Mouse (Mus musculus): ENCODE data around the gene Kank2.

GRCm38 (mm10) chr9:21792644-21793043 lies 5.9 kb downstream of the Kank2 start:
- TF ChIP-seq CTCF (IDR thresholded peaks at IDR 0.05; ENCODE audit: control insufficient read depth, insufficient read depth, low read length) (no peak), POLR2A (IDR thresholded peaks at IDR 0.05; ENCODE audit: borderline replicate concordance, control insufficient read depth, low read depth, low read length) (no peak)
